Mouse (Mus musculus) stomach, embryonic 16.5 days (tissue): ENCODE results near the gene Zwilch. TPM values are rescaled to one million over a fixed set of nuclear protein-coding genes. Genes with fewer than 3 reads are reported as not detected.
"Not testable (repeated sequence)": the region's sequence is repeated elsewhere in the genome, so short reads cannot be mapped to it uniquely, and the experiment has no call there.

Experiments used
- ATAC-seq: fragments of 200-750 bp; cut with Nextera tagmentation; 2 replicates; pipeline ENCODE4 v1.8.0; 2017; ENCODE audit warnings: moderate number of reproducible peaks, moderate TSS enrichment; ENCODE audit not compliant: insufficient read depth, low FRiP score
- H3K27ac ChIP-seq: fragments of 300-500 bp; sonication (generic); 2 replicates; pipeline ENCODE4 v1.5.1; 2014; ENCODE audit warnings: low read length
- H3K27me3 ChIP-seq: fragments of 300-500 bp; sonication (generic); 2 replicates; pipeline ENCODE4 v1.6.1; 2014; ENCODE audit warnings: low read length, control low read depth, mixed read lengths; ENCODE audit not compliant: control insufficient read depth, insufficient read depth
- H3K36me3 ChIP-seq: fragments of 300-500 bp; sonication (generic); 2 replicates; pipeline ENCODE4 v1.6.1; 2014; ENCODE audit warnings: low read length; ENCODE audit not compliant: control insufficient read depth, insufficient read depth
- H3K4me1 ChIP-seq: fragments of 300-500 bp; sonication (generic); 2 replicates; pipeline ENCODE4 v1.6.1; 2014; ENCODE audit warnings: low read length, control low read depth, mixed read lengths; ENCODE audit not compliant: control insufficient read depth, insufficient read depth
- H3K4me2 ChIP-seq: fragments of 300-500 bp; sonication (generic); 2 replicates; pipeline ENCODE4 v1.6.1; 2014; ENCODE audit warnings: low read depth, low read length, mixed read lengths
- H3K4me3 ChIP-seq: fragments of 300-500 bp; sonication (generic); replicated peaks from 2 replicates; pipeline ENCODE4 v1.5.1; 2014; ENCODE audit warnings: mild to moderate bottlenecking, low read length
- H3K9ac ChIP-seq: fragments of 300-500 bp; sonication (generic); 2 replicates; pipeline ENCODE4 v1.6.1; 2014; ENCODE audit warnings: low read length
- H3K9me3 ChIP-seq: fragments of 300-500 bp; sonication (generic); replicated peaks from 2 replicates; pipeline ENCODE4 v1.6.1; 2016; ENCODE audit warnings: low read length, control low read depth; ENCODE audit not compliant: control insufficient read depth
- WGBS: fragments of 180-500 bp; shearing (Covaris S2); extraction: QIAGEN DNeasy Blood & Tissue Kit; methylation state at CpG from one replicate; pipeline ENCODE4 v1.1.7; 2014; 5-methylcytosine and 5-hydroxymethylcytosine counted together
- polyA plus RNA-seq: library from polyadenylated mRNA; unstranded; fragments of >200 nt; fragmentation: Nextera tagmentation; extraction: Ambion mirVana; gene quantifications from 2 replicates; pipeline ENCODE4 v1.2.1, GENCODE M21; 2015

Gene Zwilch
- polyA plus RNA-seq, 1 experiment from 2014 or later, result 22.6 TPM

- no peaks in the 10 kb centered on the region for H3K27me3 ChIP-seq
- no peak overlapping the region; the same call in 1 of the 2 replicates for H3K27ac ChIP-seq
- ATAC-seq, result peak; percentile 60; the same call in 1 of the 2 replicates
Observed at GRCm38 (mm10) chr9:64214452-64214851, 41.5 kb upstream of the Zwilch start.

DNA sequence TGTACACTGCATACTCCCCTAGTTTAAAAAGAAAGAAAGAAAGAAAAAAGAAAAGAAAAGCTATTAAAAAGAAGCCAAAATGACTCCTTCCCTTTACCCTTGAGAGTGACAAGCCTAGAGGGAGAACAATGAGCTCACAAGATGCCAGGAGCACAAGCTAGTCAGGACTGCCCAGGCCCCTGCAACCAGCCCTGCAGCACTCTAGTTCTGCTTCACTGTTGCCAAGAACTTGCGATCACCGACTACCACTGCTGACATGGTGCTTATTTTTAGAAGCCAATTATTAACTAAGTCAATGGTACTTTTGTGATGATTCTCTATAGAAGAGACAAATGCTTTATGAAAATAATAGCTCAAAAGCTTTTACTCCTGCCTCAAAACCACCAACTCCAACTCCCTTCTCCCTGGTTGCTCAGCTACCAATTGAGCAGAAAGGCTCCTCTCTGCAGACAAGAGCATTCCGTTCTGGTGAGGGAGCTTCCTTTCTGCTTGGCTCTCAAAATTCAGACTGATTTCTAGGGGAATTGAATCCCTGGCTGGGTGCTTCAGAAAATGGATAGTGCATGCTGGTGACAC lies 34.7 kb upstream of the Zwilch start:
- no peaks in the 10 kb centered on the region for H3K9me3 ChIP-seq
- H3K27me3 ChIP-seq, result no peaks in the 10 kb centered on the region
- H3K4me3 ChIP-seq, result no peak overlapping the region
- H3K9ac ChIP-seq, result no peak overlapping the region
- no peak overlapping the region for H3K4me2 ChIP-seq
- no peak overlapping the region for H3K27ac ChIP-seq
- 78% methylated on average over 3 of the region's 3 CpGs for WGBS
- H3K36me3 ChIP-seq, result peaks cover 5% of the 10 kb centered on the region; the same call in 1 of the 2 replicates
- ATAC-seq, result no peak
- H3K4me1 ChIP-seq, result no peaks in the 10 kb centered on the region

More at GRCm38 (mm10) chr9:64214452-64214851, 41.5 kb upstream of the Zwilch start:
- no peak overlapping the region for H3K4me3 ChIP-seq
- no peak overlapping the region for H3K9ac ChIP-seq
- no peaks in the 10 kb centered on the region; the same call in 1 of the 2 replicates for H3K36me3 ChIP-seq
- no peaks in the 10 kb centered on the region for H3K9me3 ChIP-seq
- H3K4me2 ChIP-seq, result no peak overlapping the region
- H3K4me1 ChIP-seq, result no peaks in the 10 kb centered on the region
- 73% methylated on average over 17 of the region's 17 CpGs for WGBS

GRCm38 (mm10) chr9:64202866-64203265 lies 30.0 kb upstream of the Zwilch start:
- Histone ChIP-seq H3K27me3 (no peaks in the 10 kb centered on the region), H3K9ac (no peak overlapping the region), H3K4me1 (peaks cover 4% of the 10 kb centered on the region; the same call in 1 of the 2 replicates), H3K4me2 (no peak overlapping the region), H3K4me3 (no peak overlapping the region), H3K36me3 (peaks cover 6% of the 10 kb centered on the region; the same call in 1 of the 2 replicates), H3K9me3 (no peaks in the 10 kb centered on the region), H3K27ac (peak overlapping the region; percentile 46)
- ATAC-seq, result no peak

GRCm38 (mm10) chr9:64202331-64202730 lies 29.4 kb upstream of the Zwilch start:
- Histone ChIP-seq H3K9ac (no peak overlapping the region), H3K36me3 (peaks cover 6% of the 10 kb centered on the region; the same call in 1 of the 2 replicates), H3K4me2 (no peak overlapping the region), H3K27me3 (no peaks in the 10 kb centered on the region), H3K4me3 (no peak overlapping the region), H3K27ac (peak overlapping the region; percentile 46), H3K9me3 (no peaks in the 10 kb centered on the region), H3K4me1 (peaks cover 4% of the 10 kb centered on the region; the same call in 1 of the 2 replicates)
- ATAC-seq, result no peak

GRCm38 (mm10) chr9:64199897-64200296 lies 27.0 kb upstream of the Zwilch start:
- Histone ChIP-seq H3K4me1 (peaks cover 4% of the 10 kb centered on the region; the same call in 1 of the 2 replicates), H3K9me3 (no peaks in the 10 kb centered on the region), H3K36me3 (peaks cover 6% of the 10 kb centered on the region; the same call in 1 of the 2 replicates), H3K27me3 (no peaks in the 10 kb centered on the region), H3K9ac (no peak overlapping the region), H3K4me2 (no peak overlapping the region), H3K4me3 (no peak overlapping the region), H3K27ac (peak overlapping the region; percentile 85)
- WGBS, result 39% methylated on average over 2 of the region's 2 CpGs
- ATAC-seq, result peak; percentile 52; the same call in 1 of the 2 replicates

GRCm38 (mm10) chr9:64198763-64199418 lies 26.0 kb upstream of the Zwilch start:
- H3K4me3 ChIP-seq, ATAC-seq, H3K9me3 ChIP-seq, H3K4me1 ChIP-seq, H3K36me3 ChIP-seq, H3K4me2 ChIP-seq, H3K9ac ChIP-seq, H3K27me3 ChIP-seq: not testable (repeated sequence)
- H3K27ac ChIP-seq, result peak overlapping the region; percentile 85
- 65% methylated on average over 7 of the region's 7 CpGs for WGBS

- ATAC-seq, result no peak
- Histone ChIP-seq H3K4me2 (no peak overlapping the region), H3K9ac (no peak overlapping the region), H3K36me3 (peaks cover 8% of the 10 kb centered on the region; the same call in 1 of the 2 replicates), H3K9me3 (no peaks in the 10 kb centered on the region), H3K27ac (0 out of 2 replicates have a peak overlapping the region, but pooled peaks have one; percentile 11), H3K4me1 (peaks cover 4% of the 10 kb centered on the region; the same call in 1 of the 2 replicates), H3K4me3 (no peak overlapping the region), H3K27me3 (no peaks in the 10 kb centered on the region)
- 90% methylated on average over 5 of the region's 5 CpGs for WGBS
Observed at GRCm38 (mm10) chr9:64198068-64198762, 25.3 kb upstream of the Zwilch start.

GRCm38 (mm10) chr9:64197524-64197923 lies 24.6 kb upstream of the Zwilch start:
- H3K9me3 ChIP-seq, result no peaks in the 10 kb centered on the region
- 0 out of 2 replicates have a peak, but pooled peaks cover 3% of the 10 kb centered on the region for H3K36me3 ChIP-seq
- WGBS, result 79% methylated on average over 8 of the region's 8 CpGs
- no peak for ATAC-seq
- H3K27me3 ChIP-seq, result no peaks in the 10 kb centered on the region
- no peak overlapping the region for H3K27ac ChIP-seq
- no peak overlapping the region for H3K4me3 ChIP-seq
- peaks cover 4% of the 10 kb centered on the region; the same call in 1 of the 2 replicates for H3K4me1 ChIP-seq
- H3K9ac ChIP-seq, result no peak overlapping the region
- H3K4me2 ChIP-seq, result no peak overlapping the region

DNA sequence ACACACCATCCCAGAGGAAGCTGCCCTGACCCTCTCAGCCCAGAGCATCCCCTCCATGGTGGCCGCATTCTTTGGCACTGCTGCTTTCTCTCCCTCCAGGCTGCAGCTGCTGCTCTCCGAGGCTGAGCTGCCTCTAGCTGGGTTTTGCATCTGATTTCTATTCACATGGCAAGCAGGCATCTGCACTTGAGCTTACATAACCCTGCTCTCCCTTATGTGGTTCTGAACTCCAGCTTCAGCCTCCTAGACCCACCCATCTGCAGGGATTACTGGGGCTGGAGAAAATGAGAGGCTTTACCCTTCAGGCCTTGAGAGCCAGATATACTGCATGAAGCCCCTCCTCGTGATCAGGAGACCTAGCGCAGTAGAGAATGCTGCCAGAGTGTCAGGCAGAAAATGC lies 22.6 kb upstream of the Zwilch start:
- WGBS, result 72% methylated on average over 4 of the region's 4 CpGs
- no peak overlapping the region for H3K27ac ChIP-seq
- no peak overlapping the region for H3K4me2 ChIP-seq
- no peaks in the 10 kb centered on the region for H3K9me3 ChIP-seq
- H3K27me3 ChIP-seq, result no peaks in the 10 kb centered on the region
- no peak overlapping the region for H3K9ac ChIP-seq
- peaks cover 4% of the 10 kb centered on the region; the same call in 1 of the 2 replicates for H3K4me1 ChIP-seq
- 0 out of 2 replicates have a peak, but pooled peaks cover 8% of the 10 kb centered on the region for H3K36me3 ChIP-seq
- ATAC-seq, result no peak
- H3K4me3 ChIP-seq, result no peak overlapping the region
